27 mouse cellular contexts compared by ENCODE assay signal in the genomic region with DNA sequence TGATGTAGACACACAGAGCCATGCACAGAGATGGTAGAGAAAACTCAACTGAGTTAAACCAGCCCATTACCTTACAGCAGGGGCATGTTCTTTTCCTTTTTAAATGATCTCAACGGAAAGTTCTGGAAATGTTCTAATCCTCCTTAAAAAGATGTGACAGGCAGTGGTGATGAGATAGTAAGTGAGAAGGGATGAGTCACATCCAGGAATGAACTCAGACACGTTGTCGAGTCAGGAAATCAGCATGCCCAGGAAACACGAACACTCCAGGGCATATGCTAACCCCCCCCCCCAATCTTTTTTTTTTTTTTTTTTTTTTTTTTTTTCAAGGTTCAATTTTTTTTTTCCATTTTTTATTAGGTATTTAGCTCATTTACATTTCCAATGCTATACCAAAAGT. TPM values are rescaled to one million over a fixed set of nuclear protein-coding genes. Genes with fewer than 3 reads are reported as not detected.
DNase-seq lines count a peak whose midpoint lies in the region; ATAC-seq and TF ChIP-seq lines count a peak whose summit lies in the region.
"Had no signal": no experiment of that assay in that cellular context is flagged by ENCODE, and none has a peak within 500 bp of the region (broad histone marks: within the 10 kb centered on the region; RNA-seq: fewer than 3 reads in every experiment).

No protein-coding gene starts in this region.

- no peak for TF ChIP-seq POLR2A in heart, adult 2 months (IDR thresholded peaks at IDR 0.05; ENCODE audit: insufficient read depth, low read depth, low read length)

- CTCF ChIA-PET in Patski (lab: Charles Lee), result no interaction called here

- H3K79me2 ChIP-seq in heart, adult 2 months (replicated peaks; ENCODE audit: control insufficient read depth, insufficient read depth, low read length), result no peaks in the 10 kb centered on the region

- H3K4me3 ChIP-seq in heart, postnatal 0 days (ENCODE audit: low read depth, low read length), result no peak overlapping the region
- H3K4me3 ChIP-seq in heart, adult 2 months, result no peak overlapping the region
- no peak overlapping the region for H3K4me3 ChIP-seq in lung, postnatal 0 days (ENCODE audit: low read depth, low read length)
- no peak overlapping the region for H3K4me3 ChIP-seq in liver, postnatal 0 days (ENCODE audit: low read depth, low read length)
- H3K4me3 ChIP-seq in gastrocnemius, adult 2 months, result no peak overlapping the region
- H3K4me3 ChIP-seq: embryonic facial prominence, embryonic 15.5 days; forebrain, embryonic 12.5 days; heart, embryonic 15.5 days; hindbrain, embryonic 10.5 days; hindbrain, embryonic 15.5 days had no signal

- intact Hi-C loops in heart, adult 2 months (cut with DNase I), result no loop called here
- intact Hi-C loops in gastrocnemius, adult 2 months (cut with DNase I), result no loop called here

- H3K4me2 ChIP-seq in heart, postnatal 0 days (ENCODE audit: low read depth, low read length), result no peak overlapping the region
- no peak overlapping the region for H3K4me2 ChIP-seq in lung, postnatal 0 days (replicated peaks; ENCODE audit: low read depth, low read length)
- no peak overlapping the region for H3K4me2 ChIP-seq in liver, postnatal 0 days (ENCODE audit: low read depth, low read length)
- H3K4me2 ChIP-seq: embryonic facial prominence, embryonic 15.5 days; forebrain, embryonic 12.5 days; heart, embryonic 11.5 days; heart, embryonic 15.5 days; hindbrain, embryonic 15.5 days had no signal

- no peak for TF ChIP-seq CTCF in heart, postnatal 0 days (IDR thresholded peaks at IDR 0.05; ENCODE audit: low read depth)
- TF ChIP-seq CTCF in heart, adult 2 months (IDR thresholded peaks at IDR 0.05), result no peak
- TF ChIP-seq CTCF in lung, postnatal 0 days (IDR thresholded peaks at IDR 0.05), result no peak
- TF ChIP-seq CTCF in Patski (IDR thresholded peaks at IDR 0.05), result no peak
- no peak for TF ChIP-seq CTCF in liver, postnatal 0 days (IDR thresholded peaks at IDR 0.05; ENCODE audit: low read depth)
- no peak for TF ChIP-seq CTCF in gastrocnemius, adult 2 months (IDR thresholded peaks at IDR 0.05)

- no peaks in the 10 kb centered on the region for H3K9me3 ChIP-seq in heart, postnatal 0 days (replicated peaks; ENCODE audit: control insufficient read depth, low read length)
- H3K9me3 ChIP-seq in lung, postnatal 0 days (ENCODE audit: low read length), result no peaks in the 10 kb centered on the region
- H3K9me3 ChIP-seq in liver, postnatal 0 days (ENCODE audit: low read length), result no peaks in the 10 kb centered on the region
- H3K9me3 ChIP-seq: embryonic facial prominence, embryonic 15.5 days; forebrain, embryonic 12.5 days; G1E; heart, embryonic 15.5 days; hindbrain, embryonic 10.5 days; hindbrain, embryonic 15.5 days had no signal

- no peaks in the 10 kb centered on the region for H3K4me1 ChIP-seq in heart, postnatal 0 days (ENCODE audit: control insufficient read depth, insufficient read depth)
- no peaks in the 10 kb centered on the region for H3K4me1 ChIP-seq in heart, adult 2 months (ENCODE audit: control insufficient read depth, insufficient read depth, low read length)
- H3K4me1 ChIP-seq in lung, postnatal 0 days (ENCODE audit: insufficient read depth, low read depth, low read length), result no peaks in the 10 kb centered on the region
- H3K4me1 ChIP-seq in liver, postnatal 0 days (ENCODE audit: insufficient read depth), result no peaks in the 10 kb centered on the region
- H3K4me1 ChIP-seq: embryonic facial prominence, embryonic 15.5 days; forebrain, embryonic 12.5 days; heart, embryonic 15.5 days; hindbrain, embryonic 10.5 days; hindbrain, embryonic 15.5 days had no signal

- no peak overlapping the region for H3K27ac ChIP-seq in heart, postnatal 0 days (ENCODE audit: low read depth)
- no peak overlapping the region for H3K27ac ChIP-seq in heart, adult 2 months
- peak overlapping the region; percentile 64 for H3K27ac ChIP-seq in lung, postnatal 0 days (ENCODE audit: low read length)
- H3K27ac ChIP-seq in liver, postnatal 0 days (ENCODE audit: low read depth), result no peak overlapping the region
- H3K27ac ChIP-seq in gastrocnemius, adult 2 months, result no peak overlapping the region
- H3K27ac ChIP-seq: embryonic facial prominence, embryonic 15.5 days; forebrain, embryonic 12.5 days; heart, embryonic 15.5 days; hindbrain, embryonic 10.5 days; hindbrain, embryonic 15.5 days had no signal

- ATAC-seq in heart, postnatal 0 days (ENCODE audit: insufficient read depth, low read depth), result no peak
- ATAC-seq in lung, postnatal 0 days, result 0 out of 2 replicates have a peak, but pooled peaks have one; percentile 6
- ATAC-seq in Patski, result peak; percentile 44
- ATAC-seq in granulocyte monocyte progenitor cell, adult 5-6 weeks (replicated peaks; ENCODE audit: poor library complexity, severe bottlenecking), result no peak
- no peak for ATAC-seq in liver, postnatal 0 days
- ATAC-seq: CD4-positive, CD25-positive, alpha-beta regulatory T cell, adult 4 months; forebrain, embryonic 16.5 days had no signal

- H3K9ac ChIP-seq in heart, postnatal 0 days (replicated peaks; ENCODE audit: low read depth, low read length), result no peak overlapping the region
- no peak overlapping the region for H3K9ac ChIP-seq in heart, adult 2 months (ENCODE audit: low read depth, low read length)
- H3K9ac ChIP-seq in lung, postnatal 0 days (replicated peaks; ENCODE audit: low read depth), result no peak overlapping the region
- no peak overlapping the region for H3K9ac ChIP-seq in liver, postnatal 0 days (replicated peaks)
- H3K9ac ChIP-seq: embryonic facial prominence, embryonic 15.5 days; forebrain, embryonic 12.5 days; heart, embryonic 15.5 days; hindbrain, embryonic 15.5 days had no signal

- no peaks in the 10 kb centered on the region for H3K36me3 ChIP-seq in heart, postnatal 0 days (replicated peaks; ENCODE audit: control insufficient read depth, insufficient read depth, low read length)
- no peaks in the 10 kb centered on the region for H3K36me3 ChIP-seq in heart, adult 2 months (ENCODE audit: control insufficient read depth, insufficient read depth, low read length)
- H3K36me3 ChIP-seq in lung, postnatal 0 days (ENCODE audit: insufficient read depth, low read length), result no peaks in the 10 kb centered on the region
- H3K36me3 ChIP-seq in liver, postnatal 0 days (replicated peaks; ENCODE audit: insufficient read depth, low read length), result no peaks in the 10 kb centered on the region
- H3K36me3 ChIP-seq: embryonic facial prominence, embryonic 15.5 days; forebrain, embryonic 12.5 days; G1E; heart, embryonic 15.5 days; hindbrain, embryonic 10.5 days; hindbrain, embryonic 15.5 days had no signal

- WGBS in heart, postnatal 0 days, result 65% methylated on average over 4 of the region's 4 CpGs
- WGBS in heart, adult 2 months, result 25% methylated on average over 4 of the region's 4 CpGs
- 23% methylated on average over 4 of the region's 4 CpGs for WGBS in lung, postnatal 0 days
- WGBS in liver, postnatal 0 days (ENCODE audit: insufficient replicate concordance), result 64% methylated on average over 4 of the region's 4 CpGs

- POLR2A ChIA-PET in Patski (lab: Charles Lee), result interaction anchor here (0.6 kb wide), 1 partner anchor 431 kb away, joined by 5 read pairs; no protein-coding TSS in a partner anchor

- in situ Hi-C loops in Patski (cut with MboI; ENCODE audit: low pct_unique_long_range_greater_than_20kb), result no loop called here

- peak; percentile 16 for DNase-seq in heart, postnatal 0 days (ENCODE audit: low spot score)
- DNase-seq in heart, adult 2 months, result no peak
- no peak for DNase-seq in lung, postnatal 0 days (ENCODE audit: low spot score)
- DNase-seq in lung, postnatal 14 days, result no peak
- DNase-seq in Patski (ENCODE audit: low read depth, low spot score), result peak; percentile 28
- no peak for DNase-seq in liver, postnatal 0 days
- DNase-seq in gastrocnemius, adult 2 months, result no peak
- DNase-seq: adrenal gland, adult 2 months; adrenal gland, postnatal 25 days; cerebellum, adult 2 months; cerebellum, postnatal 10 days; gastrocnemius, postnatal 36 days; heart, adult 18-20 months had no signal

- no peaks in the 10 kb centered on the region for H3K27me3 ChIP-seq in heart, postnatal 0 days (ENCODE audit: control insufficient read depth, insufficient read depth, low read length)
- H3K27me3 ChIP-seq in heart, adult 2 months (ENCODE audit: control insufficient read depth, insufficient read depth, low read length), result no peaks in the 10 kb centered on the region
- no peaks in the 10 kb centered on the region for H3K27me3 ChIP-seq in lung, postnatal 0 days (replicated peaks; ENCODE audit: insufficient read depth, low read length)
- H3K27me3 ChIP-seq in Patski, result no peaks in the 10 kb centered on the region
- no peaks in the 10 kb centered on the region for H3K27me3 ChIP-seq in liver, postnatal 0 days (ENCODE audit: insufficient read depth, low read length)
- H3K27me3 ChIP-seq: embryonic facial prominence, embryonic 15.5 days; forebrain, embryonic 12.5 days; heart, embryonic 15.5 days; hindbrain, embryonic 15.5 days had no signal

- no peak for TF ChIP-seq EP300 in heart, postnatal 0 days (IDR thresholded peaks at IDR 0.05; ENCODE audit: low read depth)
- TF ChIP-seq EP300 in heart, adult 2 months (IDR thresholded peaks at IDR 0.05; ENCODE audit: insufficient read depth, low read depth, low read length), result no peak
- TF ChIP-seq EP300 in lung, postnatal 0 days (IDR thresholded peaks at IDR 0.05), result no peak
- no peak for TF ChIP-seq EP300 in liver, postnatal 0 days (IDR thresholded peaks at IDR 0.05; ENCODE audit: low read depth)

RNA-seq across cellular contexts. Expression of a gene that starts 20.5 kb away (rescaled TPM):
- not detected in 2 replicates for total RNA-seq in heart, postnatal 0 days (2014; rRNA removed; ENCODE audit: low replicate concordance)
- polyA plus RNA-seq in heart, postnatal 0 days (2015; fragmentation: Nextera tagmentation; extraction: Ambion mirVana), result 0.07 and 0.12 TPM in 2 replicates
- not detected for total RNA-seq in heart, adult 2 months (2021)
- polyA plus RNA-seq in heart, adult 2 months (2012; rRNA removed), result 0.80 TPM in 1 of 2 replicates, not detected in the other
- polyA plus RNA-seq in lung, postnatal 0 days (2015; fragmentation: Nextera tagmentation; extraction: Ambion mirVana), result 8.2 and 9.7 TPM in 2 replicates
- 0.09 TPM for polyA plus RNA-seq in Patski (2021)
- total RNA-seq in granulocyte monocyte progenitor cell, adult 5-6 weeks (2014; fragmentation: Nextera tagmentation), result not detected in 2 replicates
- total RNA-seq in granulocyte monocyte progenitor cell, adult 5-6 weeks (2017), result not detected in 2 replicates
- polyA plus RNA-seq in liver, postnatal 0 days (2015; fragmentation: Nextera tagmentation; extraction: Ambion mirVana), result 15.7 and 16.5 TPM in 2 replicates
- total RNA-seq in gastrocnemius, adult 2 months (2021), result not detected
- total RNA-seq: adrenal gland, adult 2 months; adrenal gland, postnatal 25 days; G1E; gastrocnemius, adult 8-10 months; gastrocnemius, postnatal 36 days; heart, postnatal 25 days had no signal
- polyA plus RNA-seq: adrenal gland, adult 2 months; CD4-positive, CD25-positive, alpha-beta regulatory T cell, adult 4 months; embryonic facial prominence, embryonic 11.5 days; forebrain, embryonic 16.5 days; G1E; hindbrain, embryonic 10.5 days had no signal

RNA-seq across cellular contexts. Expression of a gene that starts 34.5 kb away (rescaled TPM):
- total RNA-seq in heart, postnatal 0 days (2014; rRNA removed; ENCODE audit: low replicate concordance), result not detected in 2 replicates
- polyA plus RNA-seq in heart, postnatal 0 days (2015; fragmentation: Nextera tagmentation; extraction: Ambion mirVana), result 0.26 and 0.38 TPM in 2 replicates
- total RNA-seq in heart, adult 2 months (2021), result not detected
- polyA plus RNA-seq in heart, adult 2 months (2012; rRNA removed), result 0.06 TPM in 1 of 2 replicates, not detected in the other
- 0.27 and 0.31 TPM in 2 replicates for polyA plus RNA-seq in lung, postnatal 0 days (2015; fragmentation: Nextera tagmentation; extraction: Ambion mirVana)
- not detected for polyA plus RNA-seq in Patski (2021)
- total RNA-seq in granulocyte monocyte progenitor cell, adult 5-6 weeks (2014; fragmentation: Nextera tagmentation), result not detected in 2 replicates
- total RNA-seq in granulocyte monocyte progenitor cell, adult 5-6 weeks (2017), result not detected in 2 replicates
- polyA plus RNA-seq in liver, postnatal 0 days (2015; fragmentation: Nextera tagmentation; extraction: Ambion mirVana), result 13.3 and 14.5 TPM in 2 replicates
- total RNA-seq in gastrocnemius, adult 2 months (2021), result not detected
- total RNA-seq: G1E; heart, adult 18-20 months; heart, postnatal 25 days had no signal
- polyA plus RNA-seq: adrenal gland, adult 2 months; CD4-positive, CD25-positive, alpha-beta regulatory T cell, adult 4 months; cerebellum, adult 2 months; forebrain, embryonic 16.5 days; G1E had no signal

RNA-seq across cellular contexts. Expression of a gene that starts 48.7 kb away (rescaled TPM):
- total RNA-seq in heart, postnatal 0 days (2014; rRNA removed; ENCODE audit: low replicate concordance), result not detected in 2 replicates
- polyA plus RNA-seq in heart, postnatal 0 days (2015; fragmentation: Nextera tagmentation; extraction: Ambion mirVana), result not detected in 2 replicates
- total RNA-seq in heart, adult 2 months (2021), result not detected
- not detected in 2 replicates for polyA plus RNA-seq in heart, adult 2 months (2012; rRNA removed)
- polyA plus RNA-seq in lung, postnatal 0 days (2015; fragmentation: Nextera tagmentation; extraction: Ambion mirVana), result not detected in 2 replicates
- polyA plus RNA-seq in Patski (2021), result 0.08 TPM
- not detected in 2 replicates for total RNA-seq in granulocyte monocyte progenitor cell, adult 5-6 weeks (2014; fragmentation: Nextera tagmentation)
- total RNA-seq in granulocyte monocyte progenitor cell, adult 5-6 weeks (2017), result not detected in 2 replicates
- not detected in 2 replicates for polyA plus RNA-seq in liver, postnatal 0 days (2015; fragmentation: Nextera tagmentation; extraction: Ambion mirVana)
- total RNA-seq in gastrocnemius, adult 2 months (2021), result not detected
- total RNA-seq: adrenal gland, adult 2 months; adrenal gland, postnatal 25 days; gastrocnemius, adult 8-10 months; gastrocnemius, postnatal 36 days; heart, adult 18-20 months; heart, postnatal 25 days had no signal
- polyA plus RNA-seq: adrenal gland, adult 2 months; CD4-positive, CD25-positive, alpha-beta regulatory T cell, adult 4 months; cerebellum, adult 2 months; embryonic facial prominence, embryonic 11.5 days; forebrain, embryonic 12.5 days; forebrain, embryonic 16.5 days; G1E; heart, embryonic 11.5 days; heart, embryonic 15.5 days; hindbrain, embryonic 10.5 days; hindbrain, embryonic 15.5 days; intestine, embryonic 16.5 days had no signal

RNA-seq across cellular contexts. Expression of a gene that starts 50.3 kb away (rescaled TPM):
- not detected in 2 replicates for total RNA-seq in heart, postnatal 0 days (2014; rRNA removed; ENCODE audit: low replicate concordance)
- polyA plus RNA-seq in heart, postnatal 0 days (2015; fragmentation: Nextera tagmentation; extraction: Ambion mirVana), result not detected in 2 replicates
- total RNA-seq in heart, adult 2 months (2021), result not detected
- not detected in 2 replicates for polyA plus RNA-seq in heart, adult 2 months (2012; rRNA removed)
- polyA plus RNA-seq in lung, postnatal 0 days (2015; fragmentation: Nextera tagmentation; extraction: Ambion mirVana), result not detected in 2 replicates
- polyA plus RNA-seq in Patski (2021), result not detected
- total RNA-seq in granulocyte monocyte progenitor cell, adult 5-6 weeks (2014; fragmentation: Nextera tagmentation), result not detected in 2 replicates
- total RNA-seq in granulocyte monocyte progenitor cell, adult 5-6 weeks (2017), result not detected in 2 replicates
- polyA plus RNA-seq in liver, postnatal 0 days (2015; fragmentation: Nextera tagmentation; extraction: Ambion mirVana), result not detected in 2 replicates
- not detected for total RNA-seq in gastrocnemius, adult 2 months (2021)
- total RNA-seq: adrenal gland, adult 2 months; adrenal gland, postnatal 25 days; G1E; gastrocnemius, postnatal 36 days; heart, adult 18-20 months; heart, postnatal 25 days had no signal
- polyA plus RNA-seq: adrenal gland, adult 2 months; CD4-positive, CD25-positive, alpha-beta regulatory T cell, adult 4 months; cerebellum, adult 2 months; embryonic facial prominence, embryonic 11.5 days; forebrain, embryonic 12.5 days; G1E; heart, embryonic 11.5 days; heart, embryonic 15.5 days; hindbrain, embryonic 15.5 days; intestine, embryonic 16.5 days had no signal

Comparison
In these comparisons a context has a peak if more than half of its experiments do, and no peak if none do; other contexts are left out.
1. DNase-seq: peak in heart, postnatal 0 days (single experiment) and Patski (single experiment); none in heart, adult 2 months (0 of 2), lung, postnatal 0 days (single experiment), lung, postnatal 14 days (single experiment), liver, postnatal 0 days (single experiment) and gastrocnemius, adult 2 months (single experiment).
2. ATAC-seq: peak in lung, postnatal 0 days (single experiment) and Patski (single experiment); none in heart, postnatal 0 days (single experiment), granulocyte monocyte progenitor cell, adult 5-6 weeks (single experiment) and liver, postnatal 0 days (single experiment).
3. RNA of a gene that starts 34.5 kb away (polyA plus RNA-seq): 13.3 to 14.5 TPM in liver, postnatal 0 days; 0.27 to 0.31 TPM in lung, postnatal 0 days, 0.26 to 0.38 TPM in heart, postnatal 0 days, 0.06 TPM in heart, adult 2 months and not detected in Patski (single experiment); every median in the first group is over 10 times any median in the second.